Comparison of ENCODE assay signal across 8 mouse cellular contexts in genomic region chr1:36714311-36714710, GRCm38 (mm10). TPM values are rescaled to one million over a fixed set of nuclear protein-coding genes. Genes with fewer than 3 reads are reported as not detected.
DNase-seq lines count a peak whose midpoint lies in the region; ATAC-seq and TF ChIP-seq lines count a peak whose summit lies in the region.

Gene Actr1b (minus strand): TSS chr1:36714422.

- no peaks in the 10 kb centered on the region for H3K27me3 ChIP-seq in kidney, embryonic 15.5 days
- H3K27me3 ChIP-seq in midbrain, embryonic 13.5 days = no peaks in the 10 kb centered on the region

- WGBS in kidney, embryonic 15.5 days = 87% methylated on average over 5 of the region's 5 CpGs
- WGBS in bone marrow, adult 2 months = 80% methylated on average over 5 of the region's 5 CpGs
- 86% methylated on average over 5 of the region's 5 CpGs for WGBS in midbrain, embryonic 13.5 days

- H3K4me1 ChIP-seq in kidney, embryonic 15.5 days = peaks cover 3% of the 10 kb centered on the region
- H3K4me1 ChIP-seq in bone marrow, adult 2 months (ENCODE audit: control insufficient read depth, insufficient read depth, low read length) = peaks cover 2% of the 10 kb centered on the region
- H3K4me1 ChIP-seq in midbrain, embryonic 13.5 days (replicated peaks) = no peaks in the 10 kb centered on the region

- no peak within 1 kb of the TSS for H3K27ac ChIP-seq in kidney, embryonic 15.5 days
- no peak within 1 kb of the TSS for H3K27ac ChIP-seq in bone marrow, adult 2 months (ENCODE audit: control insufficient read depth, insufficient read depth, low read depth, low read length, poor library complexity)
- H3K27ac ChIP-seq in midbrain, embryonic 13.5 days = no peak within 1 kb of the TSS

- no peak for ATAC-seq in kidney, embryonic 15.5 days (replicated peaks; ENCODE audit: low FRiP score)
- ATAC-seq in midbrain, embryonic 13.5 days = no peak

- H3K36me3 ChIP-seq in kidney, embryonic 15.5 days = no peaks in the 10 kb centered on the region
- no peaks in the 10 kb centered on the region for H3K36me3 ChIP-seq in midbrain, embryonic 13.5 days

- no peak for DNase-seq in kidney, adult 18-20 months
- DNase-seq in heart, adult 18-20 months = no peak
- no peak for DNase-seq in layer of hippocampus, postnatal 10 days (ENCODE audit: low spot score in 2 of 2)
- no peak for DNase-seq in embryo, embryonic 10.5 days (ENCODE audit: low spot score)
- no peak for DNase-seq in cerebellum, postnatal 10 days

- H3K4me3 ChIP-seq in kidney, embryonic 15.5 days (replicated peaks) = no peak within 1 kb of the TSS
- no peak within 1 kb of the TSS for H3K4me3 ChIP-seq in bone marrow, adult 2 months (replicated peaks; ENCODE audit: control insufficient read depth, low read depth, low read length)
- no peak within 1 kb of the TSS for H3K4me3 ChIP-seq in midbrain, embryonic 13.5 days (replicated peaks)

- H3K4me2 ChIP-seq in kidney, embryonic 15.5 days = no peak within 1 kb of the TSS
- H3K4me2 ChIP-seq in midbrain, embryonic 13.5 days (replicated peaks) = no peak within 1 kb of the TSS

- no peak for TF ChIP-seq POLR2A in bone marrow, adult 2 months (IDR thresholded peaks at IDR 0.05; ENCODE audit: borderline replicate concordance, control insufficient read depth, low read depth, low read length)

- no peaks in the 10 kb centered on the region for H3K9me3 ChIP-seq in kidney, embryonic 15.5 days (replicated peaks)
- H3K9me3 ChIP-seq in midbrain, embryonic 13.5 days = no peaks in the 10 kb centered on the region

- no peak within 1 kb of the TSS for H3K9ac ChIP-seq in kidney, embryonic 15.5 days
- no peak within 1 kb of the TSS for H3K9ac ChIP-seq in midbrain, embryonic 13.5 days (replicated peaks)

- TF ChIP-seq CTCF in bone marrow, adult 2 months (IDR thresholded peaks at IDR 0.05; ENCODE audit: control insufficient read depth, insufficient read depth, low read length) = no peak

RNA-seq across cellular contexts. Expression of gene Actr1b, which starts in this region (rescaled TPM):
- polyA plus RNA-seq in kidney, embryonic 15.5 days (2015; fragmentation: Nextera tagmentation; extraction: Ambion mirVana) = 102 and 112 TPM in 2 replicates
- polyA plus RNA-seq in bone marrow, adult 2 months (2011; ENCODE audit: insufficient read depth, insufficient read length, low replicate concordance, missing spikeins) = 19.0 and 47.5 TPM in 2 replicates
- 100 to 1,000 TPM in 1 of 2 experiments, 10 to 100 TPM in 1; 93.8 to 101 TPM for total RNA-seq in heart, adult 18-20 months (2021)
- 100 to 1,000 TPM; 187 to 191 TPM for total RNA-seq in layer of hippocampus, postnatal 10 days (2021)
- polyA plus RNA-seq in midbrain, embryonic 13.5 days (2015; fragmentation: Nextera tagmentation; extraction: Ambion mirVana) = 97.5 and 102 TPM in 2 replicates
